Mouse (Mus musculus) midbrain, embryonic 11.5 days (tissue): Measurements from ENCODE around the gene Scamp1. TPM values are rescaled to one million over a fixed set of nuclear protein-coding genes. Genes with fewer than 3 reads are reported as not detected.

ENCODE experiments used
- ATAC-seq: fragments of 200-750 bp; cut with Nextera tagmentation; 2 replicates; pipeline ENCODE4 v1.8.0; 2017; ENCODE audit warnings: moderate TSS enrichment, moderate library complexity; ENCODE audit not compliant: low FRiP score
- DNase-seq: peaks from one replicate; pipeline ENCODE4 v3.0.0; 2015; ENCODE audit warnings: low spot score; ENCODE audit errors: missing footprints
- H3K27ac ChIP-seq: fragments of 300-500 bp; sonication (generic); 2 replicates; pipeline ENCODE4 v1.5.1; 2014; ENCODE audit warnings: low read depth, low read length
- H3K27me3 ChIP-seq: fragments of 300-500 bp; sonication (generic); 2 replicates; pipeline ENCODE4 v1.6.1; 2014; ENCODE audit warnings: mild to moderate bottlenecking, low read length, moderate library complexity, mixed read lengths; ENCODE audit not compliant: control insufficient read depth, insufficient read depth
- H3K36me3 ChIP-seq: fragments of 300-500 bp; sonication (generic); 2 replicates; pipeline ENCODE4 v1.6.1; 2014; ENCODE audit warnings: mild to moderate bottlenecking, low read length, moderate library complexity, mixed read lengths; ENCODE audit not compliant: control insufficient read depth, insufficient read depth
- H3K4me1 ChIP-seq: fragments of 300-500 bp; sonication (generic); 2 replicates; pipeline ENCODE4 v1.6.1; 2014; ENCODE audit warnings: low read length; ENCODE audit not compliant: control insufficient read depth, insufficient read depth
- H3K4me2 ChIP-seq: fragments of 300-500 bp; sonication (generic); 2 replicates; pipeline ENCODE4 v1.6.1; 2014; ENCODE audit warnings: mild to moderate bottlenecking, moderate library complexity
- H3K4me3 ChIP-seq: fragments of 300-500 bp; sonication (generic); 2 replicates; pipeline ENCODE4 v1.5.1; 2014; ENCODE audit warnings: low read depth, low read length
- H3K9ac ChIP-seq: fragments of 300-500 bp; sonication (generic); 2 replicates; pipeline ENCODE4 v1.6.1; 2014; ENCODE audit warnings: low read length
- H3K9me3 ChIP-seq: fragments of 300-500 bp; sonication (generic); 2 replicates; pipeline ENCODE4 v1.6.1; 2016; ENCODE audit warnings: low read length; ENCODE audit not compliant: control insufficient read depth
- WGBS: fragments of 180-500 bp; shearing (Covaris S2); extraction: QIAGEN DNeasy Blood & Tissue Kit; methylation state at CpG from one replicate; pipeline ENCODE4 v1.1.7; 2014; 5-methylcytosine and 5-hydroxymethylcytosine counted together
- polyA plus RNA-seq: library from polyadenylated mRNA; unstranded; fragments of >200 nt; fragmentation: Nextera tagmentation; extraction: Ambion mirVana; gene quantifications from 2 replicates; pipeline ENCODE4 v1.2.1, GENCODE M21; 2014

Gene Scamp1
- polyA plus RNA-seq, 1 experiment from 2014 or later: 34.2 TPM

DNA sequence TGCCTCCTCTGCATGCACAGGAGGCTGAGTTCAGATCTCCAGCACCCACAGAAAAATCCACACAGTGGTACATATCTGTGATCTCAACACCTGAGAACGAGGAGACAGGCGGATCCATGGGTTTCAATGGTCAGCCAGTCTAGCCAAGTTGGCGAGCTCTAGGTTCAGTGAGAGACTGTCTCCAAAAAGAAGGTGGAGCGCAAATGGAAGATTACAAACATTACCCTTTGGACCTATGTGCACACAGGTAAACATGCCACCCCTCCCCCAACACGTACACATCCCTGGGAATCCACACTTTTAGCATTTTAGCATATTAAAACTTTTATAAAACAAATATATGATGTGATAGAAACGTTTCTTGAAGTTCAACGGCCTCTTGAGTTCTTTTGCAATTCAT, 21.9 kb upstream of the Scamp1 start:
- 90% methylated on average over 7 of the region's 7 CpGs for WGBS
- peaks cover 7% of the 10 kb centered on the region; the same call in 1 of the 2 replicates for H3K4me1 ChIP-seq
- no peak for ATAC-seq
- H3K9me3 ChIP-seq: no peaks in the 10 kb centered on the region
- H3K4me2 ChIP-seq: no peak overlapping the region
- no peaks in the 10 kb centered on the region for H3K36me3 ChIP-seq
- H3K9ac ChIP-seq: no peak overlapping the region
- no peaks in the 10 kb centered on the region for H3K27me3 ChIP-seq
- no peak for DNase-seq
- no peak overlapping the region for H3K27ac ChIP-seq
- H3K4me3 ChIP-seq: no peak overlapping the region

GRCm38 (mm10) chr13:94306968-94307289, 21.3 kb upstream of the Scamp1 start:
- H3K9me3 ChIP-seq: no peaks in the 10 kb centered on the region
- DNase-seq (no peak), ATAC-seq (peak; percentile 42)
- no peak overlapping the region for H3K27ac ChIP-seq
- H3K9ac ChIP-seq: 0 out of 2 replicates have a peak overlapping the region, but pooled peaks have one; percentile 36
- H3K4me2 ChIP-seq: peak overlapping the region; percentile 38
- H3K27me3 ChIP-seq: no peaks in the 10 kb centered on the region
- no peak overlapping the region for H3K4me3 ChIP-seq
- no peaks in the 10 kb centered on the region for H3K36me3 ChIP-seq
- 27% methylated on average over 5 of the region's 5 CpGs for WGBS
- peaks cover 7% of the 10 kb centered on the region; the same call in 1 of the 2 replicates for H3K4me1 ChIP-seq

- ATAC-seq (peak; percentile 89), DNase-seq (peak; percentile 92)
- WGBS: 47% methylated on average over 18 of the region's 18 CpGs
- no peaks in the 10 kb centered on the region for H3K9me3 ChIP-seq
- H3K9ac ChIP-seq: 0 out of 2 replicates have a peak overlapping the region, but pooled peaks have one; percentile 36
- H3K27me3 ChIP-seq: no peaks in the 10 kb centered on the region
- H3K27ac ChIP-seq: no peak overlapping the region
- no peaks in the 10 kb centered on the region for H3K36me3 ChIP-seq
- H3K4me2 ChIP-seq: peak overlapping the region; percentile 38
- H3K4me3 ChIP-seq: no peak overlapping the region
- H3K4me1 ChIP-seq: peaks cover 7% of the 10 kb centered on the region; the same call in 1 of the 2 replicates
Measured at GRCm38 (mm10) chr13:94306277-94306967, 20.8 kb upstream of the Scamp1 start.

DNA sequence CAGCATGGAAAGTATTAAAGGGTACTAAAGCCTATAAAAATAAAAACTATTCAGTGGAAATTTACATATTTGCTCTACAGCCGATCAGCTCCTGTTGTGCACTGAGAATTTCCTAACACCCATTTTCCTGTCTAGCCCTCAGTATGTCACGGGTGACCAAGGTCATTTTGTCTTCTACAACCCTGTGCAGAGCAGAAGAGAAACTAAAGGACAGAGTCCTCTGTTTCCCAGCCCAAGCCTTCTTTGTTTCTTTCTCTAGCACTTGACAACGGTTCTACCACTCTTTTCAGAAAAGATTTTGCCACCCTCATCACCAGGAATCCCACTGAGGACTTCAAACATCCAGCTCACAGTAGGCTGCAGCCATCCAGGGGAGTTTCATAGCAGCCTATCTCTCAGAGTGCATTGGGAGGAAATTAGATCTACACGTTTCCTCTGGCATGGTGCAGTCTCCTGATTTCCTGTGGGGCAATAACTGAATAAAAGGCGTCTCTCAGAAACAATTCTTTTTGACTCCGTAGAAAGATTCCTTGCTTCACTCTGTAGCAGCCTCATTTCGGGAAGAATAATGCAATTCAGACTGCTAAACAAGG, 15.4 kb upstream of the Scamp1 start:
- no peaks in the 10 kb centered on the region for H3K9me3 ChIP-seq
- DNase-seq (no peak), ATAC-seq (no peak)
- H3K9ac ChIP-seq: no peak overlapping the region
- no peak overlapping the region for H3K27ac ChIP-seq
- no peak overlapping the region for H3K4me2 ChIP-seq
- 49% methylated on average over 7 of the region's 7 CpGs for WGBS
- H3K4me3 ChIP-seq: no peak overlapping the region
- H3K27me3 ChIP-seq: no peaks in the 10 kb centered on the region
- no peaks in the 10 kb centered on the region for H3K36me3 ChIP-seq
- H3K4me1 ChIP-seq: no peaks in the 10 kb centered on the region

GRCm38 (mm10) chr13:94300232-94300631, 14.6 kb upstream of the Scamp1 start:
- Histone ChIP-seq H3K9ac (no peak overlapping the region), H3K36me3 (no peaks in the 10 kb centered on the region), H3K27ac (no peak overlapping the region), H3K4me1 (no peaks in the 10 kb centered on the region), H3K4me2 (no peak overlapping the region), H3K27me3 (no peaks in the 10 kb centered on the region), H3K4me3 (no peak overlapping the region), H3K9me3 (no peaks in the 10 kb centered on the region)
- DNase-seq (no peak), ATAC-seq (no peak)
- 91% methylated on average over 4 of the region's 4 CpGs for WGBS

GRCm38 (mm10) chr13:94298401-94298800, 12.7 kb upstream of the Scamp1 start:
- Histone ChIP-seq H3K27ac (no peak overlapping the region), H3K36me3 (no peaks in the 10 kb centered on the region), H3K4me3 (no peak overlapping the region), H3K27me3 (no peaks in the 10 kb centered on the region), H3K4me1 (no peaks in the 10 kb centered on the region), H3K9me3 (no peaks in the 10 kb centered on the region), H3K4me2 (no peak overlapping the region), H3K9ac (no peak overlapping the region)
- DNase-seq (no peak), ATAC-seq (no peak)
- 89% methylated on average over 4 of the region's 4 CpGs for WGBS

DNA sequence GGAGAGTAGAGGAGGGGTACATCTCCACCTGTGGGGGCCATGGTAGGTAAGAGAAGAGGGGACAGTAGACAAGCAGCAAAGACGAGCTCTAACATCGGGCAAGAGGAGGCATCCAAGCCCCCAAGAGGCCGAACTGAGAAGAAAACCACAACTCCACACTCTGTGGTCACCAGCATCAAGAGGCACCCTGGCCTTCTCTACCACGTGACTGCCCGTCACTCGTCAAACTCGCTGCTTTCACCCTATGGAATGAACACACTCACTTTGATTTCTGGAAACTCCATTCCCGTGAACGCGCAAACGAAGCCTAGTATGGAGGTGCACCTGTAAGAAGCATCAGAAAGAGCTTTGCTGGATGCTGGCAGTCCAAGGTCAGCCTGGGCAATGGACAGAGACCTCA, 10.7 kb upstream of the Scamp1 start:
- Histone ChIP-seq H3K36me3 (no peaks in the 10 kb centered on the region), H3K4me2 (no peak overlapping the region), H3K27ac (no peak overlapping the region), H3K4me1 (no peaks in the 10 kb centered on the region), H3K27me3 (no peaks in the 10 kb centered on the region), H3K9me3 (no peaks in the 10 kb centered on the region), H3K9ac (no peak overlapping the region), H3K4me3 (no peak overlapping the region)
- ATAC-seq (no peak), DNase-seq (no peak)
- 88% methylated on average over 11 of the region's 11 CpGs for WGBS

- Histone ChIP-seq H3K27ac (no peak overlapping the region), H3K36me3 (no peaks in the 10 kb centered on the region), H3K4me2 (no peak overlapping the region), H3K27me3 (no peaks in the 10 kb centered on the region), H3K9me3 (no peaks in the 10 kb centered on the region), H3K4me3 (no peak overlapping the region), H3K4me1 (no peaks in the 10 kb centered on the region), H3K9ac (no peak overlapping the region)
- DNase-seq (no peak), ATAC-seq (no peak)
- 85% methylated on average over 8 of the region's 8 CpGs for WGBS
Measured at GRCm38 (mm10) chr13:94295922-94296321, 10.3 kb upstream of the Scamp1 start.

DNA sequence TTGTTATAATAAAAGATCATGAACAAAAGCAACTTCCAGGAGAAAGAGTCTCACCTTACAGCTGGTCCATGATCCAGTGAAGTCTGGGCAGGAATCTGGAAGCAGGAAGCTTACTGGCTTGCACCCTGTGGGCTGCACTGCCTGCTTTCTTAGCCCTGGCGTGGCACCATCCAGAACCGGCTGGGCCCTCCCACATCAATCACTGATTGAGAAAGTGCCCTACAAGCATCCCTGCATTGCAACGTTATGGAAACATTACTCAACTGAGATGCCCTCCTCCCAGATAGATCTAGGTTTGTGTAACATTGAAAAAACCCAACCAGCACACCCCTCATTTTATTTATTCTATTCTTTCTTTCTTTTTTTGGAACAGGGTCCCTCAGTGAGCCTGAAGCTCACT, 9.2 kb upstream of the Scamp1 start:
- 59% methylated on average over 3 of the region's 3 CpGs for WGBS
- H3K27ac ChIP-seq: no peak overlapping the region
- no peak for DNase-seq
- no peaks in the 10 kb centered on the region for H3K36me3 ChIP-seq
- no peak overlapping the region for H3K4me2 ChIP-seq
- no peak overlapping the region for H3K9ac ChIP-seq
- H3K9me3 ChIP-seq: no peaks in the 10 kb centered on the region
- no peaks in the 10 kb centered on the region for H3K27me3 ChIP-seq
- no peak overlapping the region for H3K4me3 ChIP-seq
- no peaks in the 10 kb centered on the region for H3K4me1 ChIP-seq
- no peak for ATAC-seq
